Mouse (Mus musculus): ENCODE measurements around the gene Sf3a2.
"Not testable (repeated sequence)": the region's sequence is repeated elsewhere in the genome, so short reads cannot be mapped to it uniquely, and the experiment has no call there.

GRCm38 (mm10) chr10:80817955-80818354 lies 20.0 kb downstream of the Sf3a2 start:
- not testable (repeated sequence) for TF ChIP-seq POLR2A (IDR thresholded peaks at IDR 0.05; ENCODE audit: low read depth, low read length); CTCF (IDR thresholded peaks at IDR 0.05; ENCODE audit: extremely low read depth, insufficient read length, insufficient replicate concordance, low read depth, low read length)
